21 mouse cellular contexts compared by ENCODE assay signal in the genomic region with DNA sequence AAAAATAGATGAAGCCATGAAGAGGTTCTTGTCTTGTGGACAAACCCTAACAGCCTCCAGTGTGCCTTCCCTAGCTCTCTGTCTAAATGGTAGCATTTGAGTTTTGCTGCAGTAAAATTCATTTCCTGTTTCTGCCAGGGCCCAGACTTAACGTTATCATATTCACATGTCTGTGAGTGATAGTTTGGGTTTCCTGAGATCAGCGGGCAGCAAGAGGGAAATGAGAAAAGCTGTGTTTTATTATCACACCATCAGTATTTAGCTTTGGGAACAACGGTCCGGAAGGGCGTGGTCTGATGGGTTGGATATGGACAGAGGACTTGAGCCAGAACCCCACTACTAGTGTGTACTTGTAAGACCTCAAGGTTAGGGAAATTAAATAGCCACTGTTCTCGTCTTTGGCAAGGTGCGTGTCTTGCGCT. TPM values are rescaled to one million over a fixed set of nuclear protein-coding genes. Genes with fewer than 3 reads are reported as not detected.
DNase-seq lines count a peak whose midpoint lies in the region; ATAC-seq and TF ChIP-seq lines count a peak whose summit lies in the region.
"Had no signal": no experiment of that assay in that cellular context is flagged by ENCODE, and none has a peak within 500 bp of the region (broad histone marks: within the 10 kb centered on the region; RNA-seq: fewer than 3 reads in every experiment).

No protein-coding gene starts in this region.

- H3K36me3 ChIP-seq in lung, embryonic 14.5 days (ENCODE audit: insufficient read depth) = no peaks in the 10 kb centered on the region
- no peaks in the 10 kb centered on the region for H3K36me3 ChIP-seq in midbrain, embryonic 14.5 days (ENCODE audit: control insufficient read depth, insufficient read depth, low read length)
- H3K36me3 ChIP-seq: heart, embryonic 13.5 days; limb, embryonic 15.5 days; midbrain, embryonic 15.5 days had no signal

- H3K27ac ChIP-seq in lung, embryonic 14.5 days (ENCODE audit: low read depth) = no peak overlapping the region
- H3K27ac ChIP-seq in midbrain, embryonic 14.5 days (replicated peaks; ENCODE audit: low read depth, low read length) = no peak overlapping the region
- H3K27ac ChIP-seq: heart, embryonic 13.5 days; limb, embryonic 15.5 days; midbrain, embryonic 15.5 days; stomach, postnatal 0 days had no signal

- H3K27me3 ChIP-seq in lung, embryonic 14.5 days (ENCODE audit: insufficient read depth, low read length) = no peaks in the 10 kb centered on the region
- no peaks in the 10 kb centered on the region for H3K27me3 ChIP-seq in midbrain, embryonic 14.5 days (ENCODE audit: control insufficient read depth, insufficient read depth, low read length)
- H3K27me3 ChIP-seq: heart, embryonic 13.5 days; limb, embryonic 15.5 days; midbrain, embryonic 15.5 days had no signal

- no peak overlapping the region for H3K4me3 ChIP-seq in lung, embryonic 14.5 days (ENCODE audit: low read depth, low read length)
- H3K4me3 ChIP-seq in midbrain, embryonic 14.5 days (replicated peaks; ENCODE audit: low read depth, low read length) = no peak overlapping the region
- H3K4me3 ChIP-seq: heart, embryonic 13.5 days; limb, embryonic 15.5 days; midbrain, embryonic 15.5 days had no signal

- H3K9ac ChIP-seq in lung, embryonic 14.5 days = no peak overlapping the region
- no peak overlapping the region for H3K9ac ChIP-seq in midbrain, embryonic 14.5 days (replicated peaks; ENCODE audit: low read length)
- H3K9ac ChIP-seq: forebrain, postnatal 0 days; heart, embryonic 13.5 days; limb, embryonic 15.5 days; midbrain, embryonic 15.5 days had no signal

- H3K9me3 ChIP-seq in lung, embryonic 14.5 days (ENCODE audit: low read depth, low read length) = no peaks in the 10 kb centered on the region
- peaks cover 10% of the 10 kb centered on the region for H3K9me3 ChIP-seq in midbrain, embryonic 14.5 days (ENCODE audit: control insufficient read depth, low read length)
- H3K9me3 ChIP-seq: limb, embryonic 15.5 days; midbrain, embryonic 15.5 days had no signal

- 39% methylated on average over 8 of the region's 8 CpGs for WGBS in lung, embryonic 14.5 days
- 83% methylated on average over 8 of the region's 8 CpGs for WGBS in midbrain, embryonic 14.5 days

- TF ChIP-seq CTCF in lung, embryonic 14.5 days (IDR thresholded peaks at IDR 0.05; ENCODE audit: low read depth) = no peak

- DNase-seq in MEL-GATA-1-ER (ENCODE audit: extremely low read depth, low read depth) (peak; percentile 94), liver (peak; percentile 63)
- DNase-seq in lung, embryonic 14.5 days = peak; percentile 50
- DNase-seq in lung, postnatal 4 days = peak; percentile 61 to 70
- no peak for DNase-seq in midbrain, embryonic 14.5 days
- no peak for DNase-seq in retina, postnatal 1 day
- no peak for DNase-seq in right cerebral cortex, adult 2 months (ENCODE audit: low spot score in 2 of 2)
- no peak for DNase-seq in right cerebral cortex, postnatal 25 days
- DNase-seq: cerebellum, adult 11 months; cerebellum, postnatal 36 days; forebrain, postnatal 0 days; heart, postnatal 4 days; kidney, adult 8-10 months; kidney, postnatal 36 days; layer of hippocampus, adult 9-11 months; right cerebral cortex, postnatal 14 days; thymus, postnatal 25 days had no signal

- ATAC-seq in lung, embryonic 14.5 days (ENCODE audit: insufficient read depth) = no peak; the same call in 1 of the 2 replicates
- ATAC-seq in midbrain, embryonic 14.5 days (ENCODE audit: low FRiP score, low TSS enrichment) = no peak
- ATAC-seq: forebrain, postnatal 0 days; midbrain, embryonic 15.5 days had no signal

- 0 out of 2 replicates have a peak, but pooled peaks cover 3% of the 10 kb centered on the region for H3K4me1 ChIP-seq in lung, embryonic 14.5 days (ENCODE audit: insufficient read depth)
- H3K4me1 ChIP-seq in midbrain, embryonic 14.5 days (ENCODE audit: control insufficient read depth, insufficient read depth, low read length) = no peaks in the 10 kb centered on the region
- H3K4me1 ChIP-seq: limb, embryonic 15.5 days; midbrain, embryonic 15.5 days had no signal

- no peak overlapping the region for H3K4me2 ChIP-seq in lung, embryonic 14.5 days
- H3K4me2 ChIP-seq in midbrain, embryonic 14.5 days (ENCODE audit: low read length) = no peak overlapping the region
- H3K4me2 ChIP-seq: heart, embryonic 13.5 days; limb, embryonic 15.5 days; midbrain, embryonic 15.5 days had no signal

RNA-seq across cellular contexts. Expression of a gene that starts 42.6 kb away (rescaled TPM):
- polyA plus RNA-seq in lung, embryonic 14.5 days (2014; fragmentation: Nextera tagmentation; extraction: Ambion mirVana) = 10.5 and 13.4 TPM in 2 replicates
- polyA plus RNA-seq in midbrain, embryonic 14.5 days (2014; fragmentation: Nextera tagmentation; extraction: Ambion mirVana) = 0.25 and 0.35 TPM in 2 replicates

Comparison
In these comparisons a context has a peak if more than half of its experiments do, and no peak if none do; other contexts are left out.
1. DNase-seq: peak in MEL-GATA-1-ER (single experiment), liver (single experiment), lung, embryonic 14.5 days (single experiment) and lung, postnatal 4 days (2 of 2); none in midbrain, embryonic 14.5 days (single experiment), retina, postnatal 1 day (single experiment), right cerebral cortex, adult 2 months (0 of 2) and right cerebral cortex, postnatal 25 days (single experiment).